ENCODE assay signal across 10 mouse cellular contexts in genomic region chr4:134256407-134257197, GRCm38 (mm10). TPM values are rescaled to one million over a fixed set of nuclear protein-coding genes. Genes with fewer than 3 reads are reported as not detected.
A peak's percentile ranks its signal among the peaks of the same experiment; 100 is the strongest.
DNase-seq lines count a peak whose midpoint lies in the region; ATAC-seq lines count a peak whose summit lies in the region.
"Had no signal": no experiment of that assay in that cellular context is flagged by ENCODE, and none has a peak within 500 bp of the region (broad histone marks: within the 10 kb centered on the region; RNA-seq: fewer than 3 reads in every experiment).

No protein-coding gene starts in this region.

- H3K4me3 ChIP-seq in midbrain, embryonic 10.5 days: peak overlapping the region; percentile 33
- H3K4me3 ChIP-seq in midbrain, embryonic 15.5 days: no peak overlapping the region
- no peak overlapping the region for H3K4me3 ChIP-seq in heart, embryonic 15.5 days
- no peak overlapping the region for H3K4me3 ChIP-seq in stomach, embryonic 16.5 days (replicated peaks; ENCODE audit: low read length)
- no peak overlapping the region for H3K4me3 ChIP-seq in forebrain, embryonic 13.5 days

- H3K36me3 ChIP-seq in midbrain, embryonic 10.5 days: no peaks in the 10 kb centered on the region
- no peaks in the 10 kb centered on the region for H3K36me3 ChIP-seq in midbrain, embryonic 15.5 days (replicated peaks)
- no peaks in the 10 kb centered on the region for H3K36me3 ChIP-seq in heart, embryonic 15.5 days
- no peaks in the 10 kb centered on the region for H3K36me3 ChIP-seq in stomach, embryonic 16.5 days (ENCODE audit: control insufficient read depth, insufficient read depth, low read length)
- H3K36me3 ChIP-seq in forebrain, embryonic 13.5 days (ENCODE audit: poor library complexity, severe bottlenecking): no peaks in the 10 kb centered on the region

- H3K4me1 ChIP-seq in midbrain, embryonic 10.5 days: peaks cover 74% of the 10 kb centered on the region
- H3K4me1 ChIP-seq in midbrain, embryonic 15.5 days: peaks cover 22% of the 10 kb centered on the region
- peaks cover 53% of the 10 kb centered on the region for H3K4me1 ChIP-seq in heart, embryonic 15.5 days (replicated peaks)
- H3K4me1 ChIP-seq in stomach, embryonic 16.5 days (ENCODE audit: control insufficient read depth, insufficient read depth, low read length): peaks cover 19% of the 10 kb centered on the region
- peaks cover 41% of the 10 kb centered on the region for H3K4me1 ChIP-seq in forebrain, embryonic 13.5 days

- no peak overlapping the region for H3K4me2 ChIP-seq in midbrain, embryonic 15.5 days
- H3K4me2 ChIP-seq in heart, embryonic 15.5 days: peak overlapping the region; percentile 36
- no peak overlapping the region for H3K4me2 ChIP-seq in stomach, embryonic 16.5 days (ENCODE audit: low read depth, low read length)
- no peak overlapping the region for H3K4me2 ChIP-seq in forebrain, embryonic 13.5 days

- WGBS in midbrain, embryonic 10.5 days: 3% methylated on average over 19 of the region's 19 CpGs
- 12% methylated on average over 19 of the region's 19 CpGs for WGBS in midbrain, embryonic 15.5 days
- WGBS in heart, embryonic 15.5 days: 19% methylated on average over 19 of the region's 19 CpGs
- WGBS in stomach, embryonic 16.5 days: 28% methylated on average over 18 of the region's 19 CpGs
- 8% methylated on average over 18 of the region's 19 CpGs for WGBS in forebrain, embryonic 13.5 days

- peak overlapping the region; percentile 84 for H3K27ac ChIP-seq in midbrain, embryonic 10.5 days (replicated peaks)
- no peak overlapping the region for H3K27ac ChIP-seq in midbrain, embryonic 15.5 days
- peak overlapping the region; percentile 51 for H3K27ac ChIP-seq in heart, embryonic 15.5 days
- H3K27ac ChIP-seq in stomach, embryonic 16.5 days (ENCODE audit: low read length): peak overlapping the region; percentile 4; the same call in 1 of the 2 replicates
- no peak overlapping the region for H3K27ac ChIP-seq in forebrain, embryonic 13.5 days

- H3K27me3 ChIP-seq in midbrain, embryonic 10.5 days (ENCODE audit: low read depth, poor library complexity, severe bottlenecking): peaks cover 48% of the 10 kb centered on the region
- H3K27me3 ChIP-seq in midbrain, embryonic 15.5 days (replicated peaks): peaks cover 42% of the 10 kb centered on the region
- H3K27me3 ChIP-seq in heart, embryonic 15.5 days: peaks cover 23% of the 10 kb centered on the region
- peaks cover 18% of the 10 kb centered on the region for H3K27me3 ChIP-seq in stomach, embryonic 16.5 days (ENCODE audit: control insufficient read depth, insufficient read depth, low read length)
- H3K27me3 ChIP-seq in forebrain, embryonic 13.5 days: peaks cover 52% of the 10 kb centered on the region

- H3K9me3 ChIP-seq in midbrain, embryonic 10.5 days (replicated peaks): no peaks in the 10 kb centered on the region
- H3K9me3 ChIP-seq in midbrain, embryonic 15.5 days: no peaks in the 10 kb centered on the region
- H3K9me3 ChIP-seq in heart, embryonic 15.5 days (replicated peaks): no peaks in the 10 kb centered on the region
- H3K9me3 ChIP-seq in stomach, embryonic 16.5 days (replicated peaks; ENCODE audit: control insufficient read depth, low read length): no peaks in the 10 kb centered on the region
- no peaks in the 10 kb centered on the region for H3K9me3 ChIP-seq in forebrain, embryonic 13.5 days (replicated peaks)

- ATAC-seq in midbrain, embryonic 15.5 days (replicated peaks): no peak
- ATAC-seq in heart, embryonic 15.5 days (replicated peaks; ENCODE audit: insufficient number of reproducible peaks, insufficient read depth, low FRiP score, low read depth): peak; percentile 28; the same call in 1 of the 2 replicates
- peak; percentile 39 for ATAC-seq in stomach, embryonic 16.5 days (ENCODE audit: insufficient read depth, low FRiP score)
- no peak for ATAC-seq in forebrain, embryonic 13.5 days
- ATAC-seq: Patski had no signal

- peak; percentile 55 for DNase-seq in midbrain, embryonic 10.5 days (ENCODE audit: low spot score)
- peak; percentile 70 to 74 for DNase-seq in kidney, postnatal 36 days
- no peak for DNase-seq in cerebellum, adult 18-20 months
- DNase-seq in layer of hippocampus, postnatal 10 days (ENCODE audit: low spot score in 2 of 2): no peak

- no peak overlapping the region for H3K9ac ChIP-seq in midbrain, embryonic 15.5 days
- no peak overlapping the region for H3K9ac ChIP-seq in heart, embryonic 15.5 days
- peak overlapping the region; percentile 2; the same call in 1 of the 2 replicates for H3K9ac ChIP-seq in stomach, embryonic 16.5 days (ENCODE audit: low read length)
- H3K9ac ChIP-seq in forebrain, embryonic 13.5 days: no peak overlapping the region

RNA-seq across cellular contexts. Expression of gene Grrp1, which starts 2.7 kb away (rescaled TPM):
- 5.7 and 9.5 TPM in 2 replicates for polyA plus RNA-seq in midbrain, embryonic 10.5 days (2016; fragmentation: Nextera tagmentation; extraction: Ambion mirVana)
- polyA plus RNA-seq in midbrain, embryonic 15.5 days (2015; fragmentation: Nextera tagmentation; extraction: Ambion mirVana): 13.6 and 14.4 TPM in 2 replicates
- polyA plus RNA-seq in heart, embryonic 15.5 days (2015; fragmentation: Nextera tagmentation; extraction: Ambion mirVana): 5.0 and 5.1 TPM in 2 replicates
- polyA plus RNA-seq in stomach, embryonic 16.5 days (2015; fragmentation: Nextera tagmentation; extraction: Ambion mirVana): 3.2 and 3.5 TPM in 2 replicates
- total RNA-seq in layer of hippocampus, postnatal 10 days (2021): 1 to 10 TPM; 2.6 to 3.5 TPM
- 4.7 and 5.1 TPM in 2 replicates for polyA plus RNA-seq in forebrain, embryonic 13.5 days (2015; fragmentation: Nextera tagmentation; extraction: Ambion mirVana)
- total RNA-seq: common myeloid progenitor, adult 5-6 weeks had no signal
- polyA plus RNA-seq: Patski had no signal

RNA-seq across cellular contexts. Expression of gene Gm30191, which starts 9.9 kb away (rescaled TPM):
- 0.20 TPM in 1 of 2 replicates, not detected in the other for polyA plus RNA-seq in midbrain, embryonic 10.5 days (2016; fragmentation: Nextera tagmentation; extraction: Ambion mirVana)
- polyA plus RNA-seq in midbrain, embryonic 15.5 days (2015; fragmentation: Nextera tagmentation; extraction: Ambion mirVana): not detected in 2 replicates
- polyA plus RNA-seq in heart, embryonic 15.5 days (2015; fragmentation: Nextera tagmentation; extraction: Ambion mirVana): not detected in 2 replicates
- not detected in 2 replicates for polyA plus RNA-seq in stomach, embryonic 16.5 days (2015; fragmentation: Nextera tagmentation; extraction: Ambion mirVana)
- not detected for total RNA-seq in layer of hippocampus, postnatal 10 days (2021)
- polyA plus RNA-seq in forebrain, embryonic 13.5 days (2015; fragmentation: Nextera tagmentation; extraction: Ambion mirVana): not detected in 2 replicates
- total RNA-seq: common myeloid progenitor, adult 5-6 weeks had no signal
- polyA plus RNA-seq: Patski had no signal

RNA-seq across cellular contexts. Expression of gene Zfp593, which starts 11.2 kb away (rescaled TPM):
- 19.4 and 22.9 TPM in 2 replicates for polyA plus RNA-seq in midbrain, embryonic 10.5 days (2016; fragmentation: Nextera tagmentation; extraction: Ambion mirVana)
- polyA plus RNA-seq in midbrain, embryonic 15.5 days (2015; fragmentation: Nextera tagmentation; extraction: Ambion mirVana): 13.0 and 15.3 TPM in 2 replicates
- polyA plus RNA-seq in heart, embryonic 15.5 days (2015; fragmentation: Nextera tagmentation; extraction: Ambion mirVana): 7.4 and 9.1 TPM in 2 replicates
- 12.9 and 13.0 TPM in 2 replicates for polyA plus RNA-seq in stomach, embryonic 16.5 days (2015; fragmentation: Nextera tagmentation; extraction: Ambion mirVana)
- 10 to 100 TPM; 11.1 to 12.5 TPM for total RNA-seq in layer of hippocampus, postnatal 10 days (2021)
- polyA plus RNA-seq in forebrain, embryonic 13.5 days (2015; fragmentation: Nextera tagmentation; extraction: Ambion mirVana): 16.6 and 17.2 TPM in 2 replicates

RNA-seq across cellular contexts. Expression of gene E130218I03Rik, which starts 13.1 kb away (rescaled TPM):
- polyA plus RNA-seq in midbrain, embryonic 10.5 days (2016; fragmentation: Nextera tagmentation; extraction: Ambion mirVana): 0.25 and 1.0 TPM in 2 replicates
- 0.19 and 0.30 TPM in 2 replicates for polyA plus RNA-seq in midbrain, embryonic 15.5 days (2015; fragmentation: Nextera tagmentation; extraction: Ambion mirVana)
- polyA plus RNA-seq in heart, embryonic 15.5 days (2015; fragmentation: Nextera tagmentation; extraction: Ambion mirVana): 0.26 and 0.30 TPM in 2 replicates
- 0.26 and 0.45 TPM in 2 replicates for polyA plus RNA-seq in stomach, embryonic 16.5 days (2015; fragmentation: Nextera tagmentation; extraction: Ambion mirVana)
- not detected for total RNA-seq in layer of hippocampus, postnatal 10 days (2021)
- polyA plus RNA-seq in forebrain, embryonic 13.5 days (2015; fragmentation: Nextera tagmentation; extraction: Ambion mirVana): 0.65 and 0.68 TPM in 2 replicates

RNA-seq across cellular contexts. Expression of gene Cnksr1, which starts 18.4 kb away (rescaled TPM):
- polyA plus RNA-seq in midbrain, embryonic 10.5 days (2016; fragmentation: Nextera tagmentation; extraction: Ambion mirVana): 0.22 and 0.35 TPM in 2 replicates
- polyA plus RNA-seq in midbrain, embryonic 15.5 days (2015; fragmentation: Nextera tagmentation; extraction: Ambion mirVana): 0.42 TPM in 1 of 2 replicates, not detected in the other
- polyA plus RNA-seq in heart, embryonic 15.5 days (2015; fragmentation: Nextera tagmentation; extraction: Ambion mirVana): 1.2 and 2.4 TPM in 2 replicates
- 10.7 and 13.4 TPM in 2 replicates for polyA plus RNA-seq in stomach, embryonic 16.5 days (2015; fragmentation: Nextera tagmentation; extraction: Ambion mirVana)
- total RNA-seq in layer of hippocampus, postnatal 10 days (2021): under 1 TPM in 1 of 2 experiments, not detected in 1; 0.16 TPM
- not detected in 2 replicates for polyA plus RNA-seq in forebrain, embryonic 13.5 days (2015; fragmentation: Nextera tagmentation; extraction: Ambion mirVana)
- total RNA-seq: common myeloid progenitor, adult 5-6 weeks had no signal

Comparison
In these comparisons a context has a peak if more than half of its experiments do, and no peak if none do; other contexts are left out.
1. H3K27ac ChIP-seq: peak in midbrain, embryonic 10.5 days (single experiment), heart, embryonic 15.5 days (single experiment) and stomach, embryonic 16.5 days (single experiment); none in midbrain, embryonic 15.5 days (single experiment) and forebrain, embryonic 13.5 days (single experiment).
2. DNase-seq: peak in midbrain, embryonic 10.5 days (single experiment) and kidney, postnatal 36 days (2 of 2); none in cerebellum, adult 18-20 months (0 of 2) and layer of hippocampus, postnatal 10 days (0 of 2).
3. ATAC-seq: peak in heart, embryonic 15.5 days (single experiment) and stomach, embryonic 16.5 days (single experiment); none in midbrain, embryonic 15.5 days (single experiment) and forebrain, embryonic 13.5 days (single experiment).